Mouse (Mus musculus): ENCODE measurements around the gene Zfyve1.

DNA sequence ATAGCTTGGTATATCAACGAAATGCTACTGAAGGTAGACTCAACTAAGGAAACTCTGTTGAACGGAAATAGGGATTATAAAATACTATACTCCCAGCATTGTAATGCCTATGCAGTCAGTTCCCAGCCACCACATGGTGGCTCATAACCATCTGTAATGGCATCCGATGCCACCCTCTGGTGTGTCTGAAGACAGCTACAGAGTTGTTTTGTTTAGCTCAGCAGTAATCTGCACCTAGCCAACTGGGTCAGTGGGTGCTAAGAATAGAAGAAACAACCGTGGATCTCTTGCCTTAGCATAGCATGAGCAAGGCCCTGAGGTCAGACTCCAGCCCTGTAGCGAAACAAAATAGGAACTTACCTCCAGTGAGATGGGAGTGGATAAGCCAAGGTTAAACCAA, 72.7 kb downstream of the Zfyve1 start:
- TF ChIP-seq CTCF (IDR thresholded peaks at IDR 0.05; ENCODE audit: low read depth, low read length), result no peak
- no peak for TF ChIP-seq POLR2A (IDR thresholded peaks at IDR 0.05; ENCODE audit: borderline replicate concordance, low read depth, low read length)

Measured in bone marrow macrophage, adult 2 months (primary cell).